Mouse (Mus musculus): ENCODE results near the gene Cenpc1. TPM values are rescaled to one million over a fixed set of nuclear protein-coding genes. Genes with fewer than 3 reads are reported as not detected.

The Cenpc1 gene
- 25.4 TPM for polyA plus RNA-seq (2015; fragmentation: Illumina TruSeq; extraction: RNeasy Lipid Tissue Mini Kit (QIAGEN cat#74804); ENCODE audit: insufficient read depth, low replicate concordance)

GRCm38 (mm10) chr5:86065101-86065875, at the start of gene Cenpc1:
Gene Cenpc1, minus strand, starts transcription at chr5:86065583.

GRCm38 (mm10) chr5:86071538-86071937, 6.2 kb upstream of the Cenpc1 start, which contains the start of gene Stap1:
Gene Stap1, plus strand, starts transcription at chr5:86071746.

Other genes with a start within 250 kb of the Cenpc1 start
- gene Stap1, start 6.2 kb upstream of the Cenpc1 start, polyA plus RNA-seq (2015; fragmentation: Illumina TruSeq; extraction: RNeasy Lipid Tissue Mini Kit (QIAGEN cat#74804); ENCODE audit: insufficient read depth, low replicate concordance), result 217 TPM
- gene Uba6, start 107.2 kb upstream of the Cenpc1 start, polyA plus RNA-seq (2015; fragmentation: Illumina TruSeq; extraction: RNeasy Lipid Tissue Mini Kit (QIAGEN cat#74804); ENCODE audit: insufficient read depth, low replicate concordance), result 23.3 TPM
- gene Gnrhr, start 132.3 kb upstream of the Cenpc1 start, polyA plus RNA-seq (2015; fragmentation: Illumina TruSeq; extraction: RNeasy Lipid Tissue Mini Kit (QIAGEN cat#74804); ENCODE audit: insufficient read depth, low replicate concordance), result not detected
- gene Tmprss11c, start 223.7 kb upstream of the Cenpc1 start, polyA plus RNA-seq (2015; fragmentation: Illumina TruSeq; extraction: RNeasy Lipid Tissue Mini Kit (QIAGEN cat#74804); ENCODE audit: insufficient read depth, low replicate concordance), result not detected